Mouse (Mus musculus) kidney, adult 2 months (tissue): ENCODE results near the gene L3mbtl4.

Source experiments
- CTCF ChIP-seq: fragments of 200-500 bp; conservative IDR thresholded peaks from 2 replicates; pipeline ENCODE4 v1.5.1; 2011; ENCODE audit warnings: low read depth, mild to moderate bottlenecking, control low read depth, low read length, moderate library complexity, mixed read lengths; ENCODE audit not compliant: insufficient read depth, insufficient read length
- POLR2A ChIP-seq: fragments of 200-500 bp; IDR thresholded peaks from one replicate; pipeline ENCODE4 v1.6.1; 2011; ENCODE audit warnings: low read depth, low read length, control low read depth

DNA sequence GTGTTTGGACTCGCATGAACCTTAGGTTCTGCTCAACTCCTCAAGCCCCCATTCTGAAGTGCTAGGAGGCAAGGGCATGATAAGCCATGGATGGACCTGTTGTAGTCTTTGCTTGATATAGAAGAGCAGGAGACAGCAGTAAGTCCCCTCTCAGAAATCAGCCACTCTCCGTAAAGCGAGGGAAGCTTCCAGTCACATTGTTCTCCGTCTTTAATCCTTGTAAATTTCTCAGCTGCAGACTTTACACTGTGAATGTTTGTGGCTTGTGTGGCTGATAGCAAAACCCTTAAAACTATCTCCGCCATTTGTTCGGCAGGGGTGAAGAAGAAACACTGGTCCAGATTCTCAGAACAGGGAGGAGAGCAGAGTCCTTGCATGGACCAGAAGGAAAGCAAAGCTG is 552.7 kb downstream of the L3mbtl4 start, which contains the start of gene Tmem200c:
- TF ChIP-seq CTCF (no peak), POLR2A (no peak)
